9 mouse cellular contexts compared by ENCODE assay signal in genomic region chr1:64020672-64021635, GRCm38 (mm10).
DNase-seq lines count a peak whose midpoint lies in the region; ATAC-seq lines count a peak whose summit lies in the region.
"Had no signal": no experiment of that assay in that cellular context is flagged by ENCODE, and none has a peak within 500 bp of the region (broad histone marks: within the 10 kb centered on the region; RNA-seq: fewer than 3 reads in every experiment).

No protein-coding gene starts in this region.

- no peak overlapping the region for H3K9ac ChIP-seq in heart, embryonic 13.5 days
- no peak overlapping the region for H3K9ac ChIP-seq in stomach, embryonic 15.5 days

- H3K4me2 ChIP-seq in heart, embryonic 13.5 days = peak overlapping the region; percentile 47
- peak overlapping the region; percentile 22; the same call in 1 of the 2 replicates for H3K4me2 ChIP-seq in stomach, embryonic 15.5 days

- no peaks in the 10 kb centered on the region for H3K36me3 ChIP-seq in heart, embryonic 13.5 days
- no peaks in the 10 kb centered on the region for H3K36me3 ChIP-seq in stomach, embryonic 15.5 days

- peak; percentile 96 for DNase-seq in heart, adult 11 months
- no peak for DNase-seq in heart, adult 8-10 months (ENCODE audit: low spot score)
- peak; percentile 60 for DNase-seq in embryo, embryonic 10 days (ENCODE audit: low spot score)
- peak; percentile 39 to 50 for DNase-seq in kidney, postnatal 36 days
- peak; percentile 39 for DNase-seq in lung, postnatal 14 days

- H3K9me3 ChIP-seq in heart, embryonic 13.5 days = no peaks in the 10 kb centered on the region
- no peaks in the 10 kb centered on the region for H3K9me3 ChIP-seq in stomach, embryonic 15.5 days

- H3K4me3 ChIP-seq in heart, embryonic 13.5 days = no peak overlapping the region
- no peak overlapping the region for H3K4me3 ChIP-seq in stomach, embryonic 15.5 days (replicated peaks)
- H3K4me3 ChIP-seq: erythroblast, embryonic 14.5 days had no signal

- WGBS in heart, embryonic 13.5 days = 21% methylated on average over 19 of the region's 19 CpGs
- WGBS in stomach, embryonic 15.5 days = 27% methylated on average over 19 of the region's 19 CpGs

- peak overlapping the region; percentile 53 for H3K27ac ChIP-seq in heart, embryonic 13.5 days (replicated peaks)
- H3K27ac ChIP-seq in stomach, embryonic 15.5 days = peak overlapping the region; percentile 33; the same call in 1 of the 2 replicates

- no peaks in the 10 kb centered on the region for H3K27me3 ChIP-seq in heart, embryonic 13.5 days (replicated peaks)
- no peaks in the 10 kb centered on the region for H3K27me3 ChIP-seq in stomach, embryonic 15.5 days (replicated peaks)

- no peak for ATAC-seq in heart, embryonic 13.5 days (ENCODE audit: extremely low read depth, insufficient number of reproducible peaks, low FRiP score, low TSS enrichment)
- ATAC-seq in stomach, embryonic 15.5 days (ENCODE audit: insufficient read depth, low FRiP score, low read depth) = peak; percentile 63; the same call in 1 of the 2 replicates
- ATAC-seq in activated CD4-positive, CD25-positive, alpha-beta regulatory T cell, adult 4 months = no peak

- peaks cover 36% of the 10 kb centered on the region for H3K4me1 ChIP-seq in heart, embryonic 13.5 days
- H3K4me1 ChIP-seq in stomach, embryonic 15.5 days = no peaks in the 10 kb centered on the region
